Mouse (Mus musculus): ENCODE data around the gene Myo1b. TPM values are rescaled to one million over a fixed set of nuclear protein-coding genes. Genes with fewer than 3 reads are reported as not detected.

Gene Myo1b
- total and polyA plus RNA-seq, 3 experiments = 0.07 TPM; not detected in 1

- H3K36me3 ChIP-seq (replicated peaks in 1 of 2; ENCODE audit: control insufficient read depth in 1 of 2, insufficient read depth in 1 of 2, low read length in 1 of 2) = no peaks in the 10 kb centered on the region
- H3K4me3 ChIP-seq (replicated peaks in 1 of 3; ENCODE audit: low read depth in 2 of 3, low read length in 2 of 3, poor library complexity in 1 of 3) = no peak overlapping the region
- dilution Hi-C loops (cut with MboI; ENCODE audit: extremely low pct_ligation_motif_present, extremely low pct_unique_long_range_greater_than_20kb, low sequenced_read_pairs) = no loop called here
- no peaks in the 10 kb centered on the region for H3K9me3 ChIP-seq (replicated peaks; ENCODE audit: low read length)
- no peak for DNase-seq (ENCODE audit: extremely low read depth)
- in situ Hi-C loops (cut with MboI; ENCODE audit: low pct_ligation_motif_present, low pct_unique_long_range_greater_than_20kb, low sequenced_read_pairs) = no loop called here
- H3K4me2 ChIP-seq (ENCODE audit: insufficient read depth, low read depth, poor library complexity, severe bottlenecking) = no peak overlapping the region
- no peaks in the 10 kb centered on the region for H3K27me3 ChIP-seq (replicated peaks)
- H3K4me1 ChIP-seq (ENCODE audit: control insufficient read depth in 1 of 2, insufficient read depth in 2 of 2) = no peaks in the 10 kb centered on the region
- H3K79me2 ChIP-seq (replicated peaks; ENCODE audit: control insufficient read depth, extremely low read depth, insufficient read depth, poor library complexity, severe bottlenecking) = no peaks in the 10 kb centered on the region
- no peak overlapping the region for H3K9ac ChIP-seq (ENCODE audit: insufficient read depth, low read depth)
- H3K27ac ChIP-seq (ENCODE audit: insufficient read depth, low read depth) = no peak overlapping the region
- TF ChIP-seq ZKSCAN1 (IDR thresholded peaks at IDR 0.05; ENCODE audit: borderline replicate concordance, low read depth, low read length) = no peak
- no peak for TF ChIP-seq PAX5 (IDR thresholded peaks at IDR 0.05; ENCODE audit: low read length)
- no peak for TF ChIP-seq NELFE (IDR thresholded peaks at IDR 0.05; ENCODE audit: low read depth, low read length)
- no peak for TF ChIP-seq MAZ (IDR thresholded peaks at IDR 0.05; ENCODE audit: low read depth, low read length)
- TF ChIP-seq MXI1 (IDR thresholded peaks at IDR 0.05; ENCODE audit: low read depth, low read length) = no peak
- TF ChIP-seq MEF2A (IDR thresholded peaks at IDR 0.05; ENCODE audit: borderline replicate concordance, low read depth, low read length) = no peak
- TF ChIP-seq HCFC1 (IDR thresholded peaks at IDR 0.05; ENCODE audit: low read depth, low read length) = no peak
- no peak for TF ChIP-seq MAX (IDR thresholded peaks at IDR 0.05; ENCODE audit: low read length)
- TF ChIP-seq POLR2AphosphoS2 (IDR thresholded peaks at IDR 0.05; ENCODE audit: low read depth, low read length) = no peak
- no peak for TF ChIP-seq GABPA (IDR thresholded peaks at IDR 0.05; ENCODE audit: insufficient replicate concordance, low read depth, low read length)
- no peak for TF ChIP-seq BHLHE40 (IDR thresholded peaks at IDR 0.05; ENCODE audit: low read depth, low read length)
- no peak for TF ChIP-seq CHD1 (IDR thresholded peaks at IDR 0.05; ENCODE audit: low read depth, low read length)
Observed at GRCm38 (mm10) chr1:51893521-51894355, 22.1 kb downstream of the Myo1b start.

- H3K9ac ChIP-seq (ENCODE audit: insufficient read depth, low read depth) = no peak overlapping the region
- dilution Hi-C loops (cut with MboI; ENCODE audit: extremely low pct_ligation_motif_present, extremely low pct_unique_long_range_greater_than_20kb, low sequenced_read_pairs) (no loop called here), in situ Hi-C loops (cut with MboI; ENCODE audit: low pct_ligation_motif_present, low pct_unique_long_range_greater_than_20kb, low sequenced_read_pairs) (no loop called here)
- H3K4me2 ChIP-seq (ENCODE audit: insufficient read depth, low read depth, poor library complexity, severe bottlenecking) = no peak overlapping the region
- H3K9me3 ChIP-seq (replicated peaks; ENCODE audit: low read length) = no peaks in the 10 kb centered on the region
- no peak for TF ChIP-seq RCOR1 (conservative IDR thresholded peaks at IDR 0.05; ENCODE audit: low read depth, low read length)
- no peak overlapping the region for H3K4me3 ChIP-seq (replicated peaks in 1 of 3; ENCODE audit: low read depth in 2 of 3, low read length in 2 of 3, poor library complexity in 1 of 3)
- H3K36me3 ChIP-seq (replicated peaks in 1 of 2; ENCODE audit: control insufficient read depth in 1 of 2, insufficient read depth in 1 of 2, low read length in 1 of 2) = no peaks in the 10 kb centered on the region
- H3K27ac ChIP-seq (ENCODE audit: insufficient read depth, low read depth) = no peak overlapping the region
- no peak for DNase-seq (ENCODE audit: extremely low read depth)
- H3K79me2 ChIP-seq (replicated peaks; ENCODE audit: control insufficient read depth, extremely low read depth, insufficient read depth, poor library complexity, severe bottlenecking) = no peaks in the 10 kb centered on the region
- H3K27me3 ChIP-seq (replicated peaks) = no peaks in the 10 kb centered on the region
- no peaks in the 10 kb centered on the region for H3K4me1 ChIP-seq (ENCODE audit: control insufficient read depth in 1 of 2, insufficient read depth in 2 of 2)
Observed at GRCm38 (mm10) chr1:51892005-51892404, 23.9 kb downstream of the Myo1b start.

Measured in CH12.LX (cell line).